Mouse (Mus musculus) limb, embryonic 15.5 days (tissue): Measurements from ENCODE around the gene Gga1. TPM values are rescaled to one million over a fixed set of nuclear protein-coding genes. Genes with fewer than 3 reads are reported as not detected.
"Not testable (repeated sequence)": the region's sequence is repeated elsewhere in the genome, so short reads cannot be mapped to it uniquely, and the experiment has no call there.

ENCODE experiments used
- ATAC-seq: fragments of 200-750 bp; cut with Nextera tagmentation; 2 replicates; pipeline ENCODE4 v1.8.0; 2017; ENCODE audit warnings: low read depth, moderate TSS enrichment; ENCODE audit not compliant: insufficient number of reproducible peaks, low FRiP score, low TSS enrichment
- H3K27ac ChIP-seq: fragments of 300-500 bp; sonication (generic); 2 replicates; pipeline ENCODE4 v1.5.1; 2015; ENCODE audit warnings: moderate library complexity, mild to moderate bottlenecking, inconsistent platforms
- H3K27me3 ChIP-seq: fragments of 300-500 bp; sonication (generic); 2 replicates; pipeline ENCODE4 v1.6.1; 2015; ENCODE audit warnings: inconsistent platforms
- H3K36me3 ChIP-seq: fragments of 300-500 bp; sonication (generic); 2 replicates; pipeline ENCODE4 v1.6.1; 2015; ENCODE audit warnings: inconsistent platforms
- H3K4me1 ChIP-seq: fragments of 300-500 bp; sonication (generic); 2 replicates; pipeline ENCODE4 v1.6.1; 2015; ENCODE audit warnings: inconsistent platforms
- H3K4me2 ChIP-seq: fragments of 300-500 bp; sonication (generic); 2 replicates; pipeline ENCODE4 v1.6.1; 2015; ENCODE audit warnings: mild to moderate bottlenecking, inconsistent platforms
- H3K4me3 ChIP-seq: fragments of 300-500 bp; sonication (generic); 2 replicates; pipeline ENCODE4 v1.5.1; 2015; ENCODE audit warnings: mild to moderate bottlenecking, inconsistent platforms
- H3K9ac ChIP-seq: fragments of 300-500 bp; sonication (generic); 2 replicates; pipeline ENCODE4 v1.6.1; 2015; ENCODE audit warnings: inconsistent platforms
- H3K9me3 ChIP-seq: fragments of 300-500 bp; sonication (generic); 2 replicates; pipeline ENCODE4 v1.6.1; 2016; ENCODE audit warnings: inconsistent platforms
- WGBS: fragments of 180-500 bp; shearing (Covaris S2); methylation state at CpG from one replicate; pipeline ENCODE4 v1.1.7; 2015; 5-methylcytosine and 5-hydroxymethylcytosine counted together
- polyA plus RNA-seq: library from polyadenylated mRNA; unstranded; fragments of >200 nt; fragmentation: Nextera tagmentation; extraction: Ambion mirVana; gene quantifications from 2 replicates; pipeline ENCODE4 v1.2.1, GENCODE M21; 2015

Gga1 gene
- polyA plus RNA-seq, 1 experiment from 2014 or later, result 53.2 TPM

DNA sequence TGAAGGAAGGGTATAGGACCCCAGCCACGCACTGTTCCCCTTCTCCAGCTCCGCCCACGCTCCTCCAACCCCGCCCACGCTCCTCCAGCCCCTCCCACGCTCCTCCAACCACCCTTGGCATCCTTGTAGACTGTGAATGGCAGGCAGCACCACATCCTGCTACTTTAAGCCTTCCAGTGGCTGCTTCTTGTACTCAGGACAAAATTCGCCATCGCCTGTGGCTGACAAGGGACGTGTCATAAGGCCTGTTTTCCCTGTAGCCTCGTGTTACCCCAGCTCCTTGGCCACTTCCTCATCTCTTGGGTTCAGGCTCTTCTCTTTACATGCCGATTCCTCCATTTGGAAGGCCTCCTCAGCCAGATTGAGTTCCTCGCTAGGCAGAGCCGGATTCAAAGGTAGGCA, 13.1 kb upstream of the Gga1 start:
- H3K27me3 ChIP-seq, result no peaks in the 10 kb centered on the region
- H3K9me3 ChIP-seq, result no peaks in the 10 kb centered on the region
- peaks cover 13% of the 10 kb centered on the region for H3K4me1 ChIP-seq
- 43% methylated on average over 13 of the region's 13 CpGs for WGBS
- no peak overlapping the region for H3K4me3 ChIP-seq
- H3K4me2 ChIP-seq, result no peak overlapping the region
- peak overlapping the region; percentile 0 for H3K27ac ChIP-seq
- 0 out of 2 replicates have a peak, but pooled peaks have one; percentile 25 for ATAC-seq
- H3K36me3 ChIP-seq, result no peaks in the 10 kb centered on the region
- H3K9ac ChIP-seq, result no peak overlapping the region

DNA sequence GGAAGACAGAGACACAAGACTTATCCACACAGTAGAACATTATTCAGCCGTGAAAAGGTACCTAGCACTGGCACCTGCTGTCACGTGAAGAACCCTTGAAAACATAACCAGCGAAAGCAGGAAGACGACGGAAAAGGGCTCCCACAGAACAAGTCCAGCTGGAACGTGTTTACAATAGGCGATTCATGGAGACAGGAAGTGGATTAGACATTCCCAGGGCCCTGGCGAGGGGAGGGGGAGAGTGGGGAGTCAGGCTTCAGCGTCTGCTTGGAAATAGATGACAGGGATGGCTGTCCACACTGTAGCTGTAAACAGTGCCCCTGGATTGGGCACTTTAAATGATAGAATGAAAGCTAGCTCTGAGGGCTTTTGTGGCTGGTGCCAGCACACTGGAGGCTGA, 8.6 kb upstream of the Gga1 start:
- Histone ChIP-seq H3K9me3 (no peaks in the 10 kb centered on the region), H3K27ac (peak overlapping the region; percentile 54), H3K9ac (no peak overlapping the region), H3K27me3 (no peaks in the 10 kb centered on the region), H3K36me3 (no peaks in the 10 kb centered on the region), H3K4me3 (no peak overlapping the region), H3K4me1 (peaks cover 15% of the 10 kb centered on the region), H3K4me2 (no peak overlapping the region)
- ATAC-seq, result no peak
- 14% methylated on average over 9 of the region's 9 CpGs for WGBS

- Histone ChIP-seq H3K4me2 (no peak overlapping the region), H3K4me1 (peaks cover 12% of the 10 kb centered on the region), H3K27ac (peak overlapping the region; percentile 54), H3K36me3 (no peaks in the 10 kb centered on the region), H3K27me3 (no peaks in the 10 kb centered on the region), H3K9ac (no peak overlapping the region), H3K9me3 (no peaks in the 10 kb centered on the region), H3K4me3 (no peak overlapping the region)
- ATAC-seq, result no peak
- WGBS, result 58% methylated on average over 7 of the region's 7 CpGs
Observed at GRCm38 (mm10) chr15:78868826-78869233, 8.2 kb upstream of the Gga1 start.

- H3K27me3 ChIP-seq, result no peaks in the 10 kb centered on the region
- peaks cover 10% of the 10 kb centered on the region for H3K4me1 ChIP-seq
- no peak overlapping the region for H3K4me3 ChIP-seq
- H3K9ac ChIP-seq, result no peak overlapping the region
- H3K27ac ChIP-seq, result no peak overlapping the region
- H3K4me2 ChIP-seq, result no peak overlapping the region
- no peaks in the 10 kb centered on the region for H3K9me3 ChIP-seq
- no peak for ATAC-seq
- H3K36me3 ChIP-seq, result no peaks in the 10 kb centered on the region
- 26% methylated on average over 6 of the region's 6 CpGs for WGBS
Observed at GRCm38 (mm10) chr15:78869775-78870174, 7.2 kb upstream of the Gga1 start.

DNA sequence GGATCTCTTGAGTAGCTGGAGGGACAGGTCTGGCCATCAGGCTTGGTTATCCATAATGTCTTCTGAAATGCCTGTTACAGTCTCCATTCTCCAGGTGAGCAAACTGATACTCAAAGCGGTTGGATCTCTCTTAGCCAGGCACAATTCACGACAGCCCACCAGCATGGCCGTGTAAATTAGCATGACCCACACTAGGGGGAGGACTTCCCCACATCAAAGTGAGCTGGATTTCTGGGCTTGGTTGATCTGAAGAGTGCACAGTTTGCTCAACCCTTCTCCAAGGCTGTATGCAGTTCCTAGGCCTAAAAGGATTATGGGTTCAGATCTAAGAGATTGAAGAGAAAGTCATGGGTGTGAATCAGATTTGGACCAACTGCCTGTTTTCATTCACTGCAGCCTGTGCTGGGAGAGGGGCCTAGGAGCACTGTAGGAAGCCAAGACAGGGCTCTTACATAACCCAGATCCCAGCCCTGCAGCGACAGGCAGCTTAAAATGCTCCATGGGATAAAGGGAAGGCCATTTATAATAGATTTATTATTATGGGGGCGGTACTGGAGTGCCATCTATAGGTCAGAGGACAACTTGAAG, 4.9 kb upstream of the Gga1 start:
- no peak for ATAC-seq
- H3K27me3 ChIP-seq, result no peaks in the 10 kb centered on the region
- H3K4me2 ChIP-seq, result no peak overlapping the region
- no peak overlapping the region for H3K4me3 ChIP-seq
- no peak overlapping the region for H3K27ac ChIP-seq
- H3K9ac ChIP-seq, result no peak overlapping the region
- H3K4me1 ChIP-seq, result peaks cover 27% of the 10 kb centered on the region
- no peaks in the 10 kb centered on the region for H3K9me3 ChIP-seq
- no peaks in the 10 kb centered on the region for H3K36me3 ChIP-seq
- 49% methylated on average over 5 of the region's 5 CpGs for WGBS

DNA sequence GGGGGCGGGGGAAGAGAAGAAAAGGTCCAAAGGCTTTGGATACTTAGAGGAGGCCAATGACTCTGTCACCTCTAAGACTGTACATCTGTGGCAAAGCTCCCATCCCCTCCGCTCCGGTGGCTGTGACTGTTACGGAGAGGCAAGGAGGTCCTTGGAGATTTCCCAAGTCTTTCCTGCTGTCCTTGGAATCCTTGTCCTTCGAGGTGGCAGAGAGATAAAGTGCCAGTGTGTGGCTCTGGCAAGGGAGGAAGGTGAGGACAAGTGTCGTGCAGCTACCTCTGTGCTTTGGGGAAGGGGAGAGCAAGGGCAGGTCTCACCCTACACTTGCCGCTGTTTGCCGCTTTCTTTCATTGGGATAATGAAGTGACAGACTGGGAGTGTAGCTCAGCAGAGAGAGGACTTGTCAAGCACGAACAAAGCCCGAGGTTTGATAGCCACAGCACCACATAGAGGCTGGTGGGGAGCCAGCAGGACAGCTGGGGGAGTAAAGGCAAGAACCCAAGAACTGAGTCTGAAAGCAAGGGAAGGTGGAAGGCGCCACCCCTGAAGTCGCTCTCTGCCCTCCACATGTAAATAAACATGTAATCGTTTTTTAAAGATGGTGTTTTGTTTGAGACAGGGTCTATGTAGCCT, 3.1 kb upstream of the Gga1 start:
- 62% methylated on average over 13 of the region's 13 CpGs for WGBS
- Histone ChIP-seq H3K27me3 (no peaks in the 10 kb centered on the region), H3K36me3 (no peaks in the 10 kb centered on the region), H3K4me1 (peaks cover 26% of the 10 kb centered on the region), H3K27ac (no peak overlapping the region), H3K4me2 (no peak overlapping the region), H3K9me3 (no peaks in the 10 kb centered on the region), H3K9ac (no peak overlapping the region), H3K4me3 (no peak overlapping the region)
- no peak for ATAC-seq

DNA sequence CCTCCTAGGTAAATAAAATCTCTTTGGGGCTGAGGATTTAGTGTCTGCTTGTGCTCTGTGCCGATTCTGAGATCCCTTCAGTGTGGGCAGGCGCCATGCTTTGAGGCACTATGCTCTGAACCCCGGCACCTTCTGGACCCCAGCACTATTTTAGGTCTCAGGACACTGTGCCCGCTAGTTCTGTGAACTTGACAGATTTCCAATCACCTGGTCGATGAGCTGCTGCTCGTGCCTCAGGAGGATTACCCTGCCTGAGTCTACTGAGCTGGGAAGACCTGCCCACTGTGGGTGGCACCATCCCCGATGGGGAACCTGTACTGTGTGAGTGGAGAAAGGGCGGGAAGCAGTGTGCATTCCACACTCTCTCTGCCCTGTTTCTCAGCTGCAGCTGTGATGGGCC, 2.0 kb upstream of the Gga1 start:
- Histone ChIP-seq H3K36me3 (peaks cover 2% of the 10 kb centered on the region), H3K4me1 (peaks cover 35% of the 10 kb centered on the region), H3K27me3 (no peaks in the 10 kb centered on the region), H3K27ac (peak overlapping the region; percentile 100), H3K4me3 (no peak overlapping the region), H3K9ac (no peak overlapping the region), H3K4me2 (no peak overlapping the region), H3K9me3 (no peaks in the 10 kb centered on the region)
- ATAC-seq, result no peak
- 74% methylated on average over 8 of the region's 8 CpGs for WGBS

DNA sequence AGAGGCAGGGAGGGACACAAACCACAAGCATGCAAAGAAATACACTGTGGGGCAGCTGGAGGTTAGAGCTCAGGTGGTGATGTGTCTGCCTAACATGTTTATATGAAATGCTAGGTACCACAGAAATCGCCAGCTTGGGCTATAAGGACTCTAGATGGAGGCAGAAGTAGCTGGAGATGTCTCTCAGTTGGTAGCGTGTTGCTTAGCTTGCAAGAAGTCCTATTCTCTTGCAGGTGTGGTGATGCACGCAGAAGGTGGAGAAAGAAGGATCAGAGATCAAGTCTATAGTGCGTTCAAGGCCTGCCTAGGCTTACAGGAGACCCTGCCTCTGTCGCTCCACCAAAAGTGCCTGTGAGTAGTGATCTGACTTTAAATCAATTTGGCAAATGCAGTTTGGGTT, 1.5 kb upstream of the Gga1 start:
- no peak overlapping the region for H3K9ac ChIP-seq
- H3K4me1 ChIP-seq, result peaks cover 41% of the 10 kb centered on the region
- no peaks in the 10 kb centered on the region for H3K27me3 ChIP-seq
- no peaks in the 10 kb centered on the region for H3K9me3 ChIP-seq
- H3K4me2 ChIP-seq, result peak overlapping the region; percentile 68; the same call in 1 of the 2 replicates
- WGBS, result 64% methylated on average over 5 of the region's 5 CpGs
- H3K4me3 ChIP-seq, result no peak overlapping the region
- H3K27ac ChIP-seq, result peak overlapping the region; percentile 100
- peaks cover 7% of the 10 kb centered on the region for H3K36me3 ChIP-seq
- no peak for ATAC-seq

DNA sequence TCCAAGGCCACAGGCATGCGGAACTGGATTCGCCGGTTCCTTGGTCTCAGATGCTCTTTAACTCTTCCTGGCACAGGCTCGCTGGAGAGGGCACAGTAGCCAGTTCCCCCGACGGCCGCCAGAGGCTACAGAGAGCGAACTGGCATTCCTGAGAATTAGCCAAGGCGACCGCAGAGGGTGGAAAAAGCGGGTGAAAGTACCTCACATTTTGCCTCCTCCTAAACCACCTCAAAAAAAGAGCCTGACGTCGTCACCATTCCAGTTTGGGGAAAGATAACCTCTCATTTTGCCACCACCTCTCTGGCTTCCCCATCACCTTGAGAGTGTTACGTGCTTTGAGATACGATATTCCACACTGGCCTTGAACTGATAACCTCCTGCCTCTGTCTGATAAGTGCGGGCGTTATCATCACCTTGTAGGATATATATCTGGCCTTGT, 713 bp upstream of the Gga1 start:
- Histone ChIP-seq H3K9me3 (no peaks in the 10 kb centered on the region), H3K27me3 (no peaks in the 10 kb centered on the region), H3K4me3 (peak overlapping the region; percentile 73), H3K4me2 (peak overlapping the region; percentile 68), H3K9ac (peak overlapping the region; percentile 76), H3K4me1 (peaks cover 41% of the 10 kb centered on the region), H3K36me3 (peaks cover 15% of the 10 kb centered on the region), H3K27ac (peak overlapping the region; percentile 100)
- ATAC-seq, result no peak
- WGBS, result 2% methylated on average over 17 of the region's 17 CpGs

DNA sequence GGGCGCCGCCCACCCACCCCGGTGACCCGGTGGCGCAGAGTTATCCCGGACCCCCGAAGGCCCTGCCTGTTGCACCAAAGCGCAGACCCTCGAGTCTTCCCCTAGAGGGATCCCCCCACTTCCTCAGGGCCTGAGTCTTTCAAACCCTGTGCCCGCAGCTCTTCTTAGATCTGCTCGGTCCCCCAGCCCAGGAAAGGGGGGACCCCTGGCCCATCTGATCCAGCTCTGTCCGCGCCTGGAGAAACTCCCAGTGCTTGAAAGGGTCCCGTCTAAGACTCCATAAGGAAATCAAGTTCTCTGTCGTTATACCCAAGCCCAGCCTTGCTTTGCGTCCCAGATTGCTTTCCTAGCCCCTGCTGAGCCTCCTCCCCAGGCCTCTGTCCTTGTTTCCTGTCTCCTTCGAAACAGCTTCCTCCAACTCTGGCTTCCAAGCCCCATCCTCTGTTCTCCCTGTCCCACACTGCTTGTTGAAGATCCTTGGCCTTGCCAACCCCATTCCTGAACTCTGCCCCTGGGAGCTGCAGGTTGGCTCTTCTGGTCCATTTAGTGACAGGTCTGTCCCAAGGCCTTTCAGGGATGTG, 910 bp downstream of the Gga1 start:
- Histone ChIP-seq H3K4me3 (peak overlapping the region; percentile 73), H3K27ac (peak overlapping the region; percentile 100), H3K36me3 (peaks cover 30% of the 10 kb centered on the region), H3K9ac (peak overlapping the region; percentile 76), H3K27me3 (no peaks in the 10 kb centered on the region), H3K9me3 (no peaks in the 10 kb centered on the region), H3K4me1 (peaks cover 41% of the 10 kb centered on the region), H3K4me2 (peak overlapping the region; percentile 68)
- no peak for ATAC-seq
- under 1% methylated on average over 17 of the region's 17 CpGs for WGBS

- ATAC-seq, H3K9ac ChIP-seq, H3K27me3 ChIP-seq, H3K9me3 ChIP-seq, H3K4me3 ChIP-seq: not testable (repeated sequence)
- peaks cover 41% of the 10 kb centered on the region for H3K4me1 ChIP-seq
- H3K4me2 ChIP-seq, result peak overlapping the region; percentile 10; the same call in 1 of the 2 replicates
- H3K36me3 ChIP-seq, result peaks cover 41% of the 10 kb centered on the region
- WGBS, result 21% methylated on average over 7 of the region's 7 CpGs
- peak overlapping the region; percentile 75 for H3K27ac ChIP-seq
Observed at GRCm38 (mm10) chr15:78878792-78879516, 2.0 kb downstream of the Gga1 start.

- Histone ChIP-seq H3K9ac (no peak overlapping the region), H3K9me3 (no peaks in the 10 kb centered on the region), H3K4me3 (no peak overlapping the region), H3K4me2 (no peak overlapping the region), H3K27ac (no peak overlapping the region), H3K36me3 (peaks cover 54% of the 10 kb centered on the region), H3K27me3 (no peaks in the 10 kb centered on the region), H3K4me1 (peaks cover 34% of the 10 kb centered on the region)
- ATAC-seq, result no peak
- 90% methylated on average over 8 of the region's 8 CpGs for WGBS
Observed at GRCm38 (mm10) chr15:78880432-78880831, 3.4 kb downstream of the Gga1 start.
